In the genomic region with DNA sequence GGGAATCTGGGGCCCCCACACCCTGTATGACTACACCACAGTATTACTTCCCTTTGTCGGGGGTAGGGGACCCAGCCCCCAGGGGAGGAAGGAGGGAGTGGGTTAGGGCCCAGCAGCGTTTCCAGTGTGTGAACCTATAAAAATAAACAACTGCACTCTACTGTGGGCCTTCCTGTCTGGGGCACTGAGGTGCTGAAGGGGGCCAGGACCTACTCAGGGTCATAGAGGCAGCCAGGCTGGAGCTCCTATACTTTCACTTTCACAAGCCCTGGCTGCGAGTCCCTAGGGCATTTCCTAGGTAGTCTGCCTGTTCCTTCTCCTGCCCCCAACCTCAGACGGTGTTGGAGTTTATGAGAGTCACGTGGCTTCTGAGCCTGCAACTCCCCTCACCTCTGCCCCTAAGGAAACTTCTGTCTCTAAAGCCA, we compare ENCODE assay signal across 8 mouse cellular contexts. TPM values are rescaled to one million over a fixed set of nuclear protein-coding genes. Genes with fewer than 3 reads are reported as not detected.
DNase-seq lines count a peak whose midpoint lies in the region; ATAC-seq and TF ChIP-seq lines count a peak whose summit lies in the region.
"Had no signal": no experiment of that assay in that cellular context is flagged by ENCODE, and none has a peak within 500 bp of the region (broad histone marks: within the 10 kb centered on the region; RNA-seq: fewer than 3 reads in every experiment).

No protein-coding gene starts in this region.

- H3K27ac ChIP-seq in intestine, postnatal 0 days (ENCODE audit: low read depth, low read length), result peak overlapping the region; percentile 97
- H3K27ac ChIP-seq: embryonic facial prominence, embryonic 12.5 days had no signal

- DNase-seq in G1E (ENCODE audit: low spot score), result peak; percentile 45
- peak; percentile 65 for DNase-seq in adrenal gland, postnatal 14 days
- DNase-seq in lung, postnatal 25 days (ENCODE audit: low spot score), result peak; percentile 61
- DNase-seq in yolk sac, embryonic 10.5 days (ENCODE audit: low spot score), result peak; percentile 48
- DNase-seq in left cerebral cortex, postnatal 25 days (ENCODE audit: low spot score in 2 of 2), result no peak
- DNase-seq in Muller cell, postnatal 12 days (ENCODE audit: inconsistent ontology term), result no peak

- peak overlapping the region; percentile 35 for H3K9ac ChIP-seq in intestine, postnatal 0 days (ENCODE audit: low read depth, low read length)
- H3K9ac ChIP-seq: embryonic facial prominence, embryonic 12.5 days had no signal

- 14% methylated on average over 5 of the region's 5 CpGs for WGBS in intestine, postnatal 0 days

- H3K4me3 ChIP-seq in G1E (ENCODE audit: low read depth, low read length), result peak overlapping the region; percentile 28; the same call in 1 of the 2 replicates
- no peak overlapping the region for H3K4me3 ChIP-seq in intestine, postnatal 0 days (ENCODE audit: low read depth, low read length)
- H3K4me3 ChIP-seq: embryonic facial prominence, embryonic 12.5 days had no signal

- no peak for TF ChIP-seq CTCF in G1E (IDR thresholded peaks at IDR 0.05; ENCODE audit: low read depth, low read length)
- TF ChIP-seq CTCF in intestine, postnatal 0 days (IDR thresholded peaks at IDR 0.05; ENCODE audit: low read depth), result no peak

- intact Hi-C loops in left cerebral cortex, postnatal 25 days (cut with DNase I), result no loop called here

- peaks cover 98% of the 10 kb centered on the region for H3K36me3 ChIP-seq in G1E (replicated peaks)
- peaks cover 71% of the 10 kb centered on the region for H3K36me3 ChIP-seq in intestine, postnatal 0 days (ENCODE audit: control insufficient read depth, insufficient read depth)

- peak; percentile 40; the same call in 1 of the 2 replicates for ATAC-seq in G1E (ENCODE audit: extremely low read depth, insufficient number of reproducible peaks, low FRiP score, poor library complexity, severe bottlenecking)
- ATAC-seq in intestine, postnatal 0 days, result peak; percentile 85

- H3K9me3 ChIP-seq in G1E (replicated peaks), result no peaks in the 10 kb centered on the region
- H3K9me3 ChIP-seq in intestine, postnatal 0 days (ENCODE audit: control insufficient read depth), result no peaks in the 10 kb centered on the region
- H3K9me3 ChIP-seq: embryonic facial prominence, embryonic 12.5 days had no signal

- H3K4me1 ChIP-seq in G1E (ENCODE audit: insufficient read depth, low read depth, low read length), result peaks cover 39% of the 10 kb centered on the region
- H3K4me1 ChIP-seq in intestine, postnatal 0 days (replicated peaks; ENCODE audit: control insufficient read depth, insufficient read depth, low read length), result peaks cover 5% of the 10 kb centered on the region

- H3K27me3 ChIP-seq in G1E (ENCODE audit: insufficient read depth, low read length), result no peaks in the 10 kb centered on the region
- H3K27me3 ChIP-seq in intestine, postnatal 0 days (replicated peaks; ENCODE audit: control insufficient read depth, insufficient read depth, low read length), result no peaks in the 10 kb centered on the region
- H3K27me3 ChIP-seq: embryonic facial prominence, embryonic 12.5 days had no signal

- H3K4me2 ChIP-seq in intestine, postnatal 0 days (replicated peaks; ENCODE audit: low read depth), result peak overlapping the region; percentile 46
- H3K4me2 ChIP-seq: embryonic facial prominence, embryonic 12.5 days had no signal

RNA-seq across cellular contexts. Expression of a gene that starts 11.8 kb away (rescaled TPM):
- total RNA-seq in G1E (2014; fragmentation: Nextera tagmentation) (36.8 and 39.9 TPM in 2 replicates), G1E (2017) (22.3 and 23.9 TPM in 2 replicates)
- 86.6 and 92.9 TPM in 2 replicates for polyA plus RNA-seq in G1E (2012)
- 81.3 and 94.1 TPM in 2 replicates for total RNA-seq in adrenal gland, postnatal 14 days (2021)
- polyA plus RNA-seq in intestine, postnatal 0 days (2015; fragmentation: Nextera tagmentation; extraction: Ambion mirVana), result 42.0 and 42.3 TPM in 2 replicates
- total RNA-seq in left cerebral cortex, postnatal 25 days (2021), result 100 to 1,000 TPM; 116 to 118 TPM

RNA-seq across cellular contexts. Expression of a gene that starts 14.0 kb away (rescaled TPM):
- total RNA-seq in G1E (2014; fragmentation: Nextera tagmentation) (22.2 and 29.9 TPM in 2 replicates), G1E (2017) (12.9 and 17.8 TPM in 2 replicates)
- polyA plus RNA-seq in G1E (2012), result 48.7 and 61.2 TPM in 2 replicates
- total RNA-seq in adrenal gland, postnatal 14 days (2021), result 95.1 and 116 TPM in 2 replicates
- polyA plus RNA-seq in intestine, postnatal 0 days (2015; fragmentation: Nextera tagmentation; extraction: Ambion mirVana), result 13.7 and 16.3 TPM in 2 replicates
- total RNA-seq in left cerebral cortex, postnatal 25 days (2021), result 100 to 1,000 TPM; 208 to 215 TPM

RNA-seq across cellular contexts. Expression of a gene that starts 16.8 kb away (rescaled TPM):
- total RNA-seq in G1E (2014; fragmentation: Nextera tagmentation), result 36.6 and 40.9 TPM in 2 replicates
- total RNA-seq in G1E (2017), result 25.4 and 30.7 TPM in 2 replicates
- 59.9 and 60.2 TPM in 2 replicates for polyA plus RNA-seq in G1E (2012)
- total RNA-seq in adrenal gland, postnatal 14 days (2021), result 78.4 and 97.1 TPM in 2 replicates
- 97.1 and 108 TPM in 2 replicates for polyA plus RNA-seq in intestine, postnatal 0 days (2015; fragmentation: Nextera tagmentation; extraction: Ambion mirVana)
- 10 to 100 TPM; 31.8 to 35.3 TPM for total RNA-seq in left cerebral cortex, postnatal 25 days (2021)

RNA-seq across cellular contexts. Expression of a gene that starts 25.8 kb away (rescaled TPM):
- total RNA-seq in G1E (2014; fragmentation: Nextera tagmentation) (not detected in 2 replicates), G1E (2017) (0.11 TPM in 1 of 2 replicates, not detected in the other)
- not detected in 2 replicates for polyA plus RNA-seq in G1E (2012)
- total RNA-seq in adrenal gland, postnatal 14 days (2021), result 0.08 TPM in 1 of 2 replicates, not detected in the other
- polyA plus RNA-seq in intestine, postnatal 0 days (2015; fragmentation: Nextera tagmentation; extraction: Ambion mirVana), result not detected in 2 replicates
- not detected for total RNA-seq in left cerebral cortex, postnatal 25 days (2021)
- polyA plus RNA-seq: embryonic facial prominence, embryonic 12.5 days had no signal

RNA-seq across cellular contexts. Expression of a gene that starts 30.0 kb away (rescaled TPM):
- 0.75 TPM in 1 of 2 replicates, not detected in the other for total RNA-seq in G1E (2014; fragmentation: Nextera tagmentation)
- total RNA-seq in G1E (2017), result 0.11 TPM in 1 of 2 replicates, not detected in the other
- 0.03 TPM in 1 of 2 replicates, not detected in the other for polyA plus RNA-seq in G1E (2012)
- 1.7 and 2.4 TPM in 2 replicates for total RNA-seq in adrenal gland, postnatal 14 days (2021)
- polyA plus RNA-seq in intestine, postnatal 0 days (2015; fragmentation: Nextera tagmentation; extraction: Ambion mirVana), result 0.33 TPM in 2 replicates
- total RNA-seq in left cerebral cortex, postnatal 25 days (2021), result not detected
- polyA plus RNA-seq: embryonic facial prominence, embryonic 12.5 days had no signal

Comparison
In these comparisons a context has a peak if more than half of its experiments do, and no peak if none do; other contexts are left out.
1. DNase-seq: peak in G1E (single experiment), adrenal gland, postnatal 14 days (single experiment), lung, postnatal 25 days (single experiment) and yolk sac, embryonic 10.5 days (single experiment); none in left cerebral cortex, postnatal 25 days (0 of 2) and Muller cell, postnatal 12 days (single experiment).